Mouse (Mus musculus) mesoderm, embryonic 11.5 days (tissue): ENCODE measurements at regions not wholly inside any gene's neighbourhood (a gene's known extent, or its start where the extent isn't known, plus 50 kb on each side); places are given as distances from the start of the nearest gene placed in this dataset.

Experiments used
- DNase-seq: peaks from one replicate; pipeline ENCODE4 v3.0.0-alpha.2; 2012; ENCODE audit warnings: low read depth, low spot score

DNA sequence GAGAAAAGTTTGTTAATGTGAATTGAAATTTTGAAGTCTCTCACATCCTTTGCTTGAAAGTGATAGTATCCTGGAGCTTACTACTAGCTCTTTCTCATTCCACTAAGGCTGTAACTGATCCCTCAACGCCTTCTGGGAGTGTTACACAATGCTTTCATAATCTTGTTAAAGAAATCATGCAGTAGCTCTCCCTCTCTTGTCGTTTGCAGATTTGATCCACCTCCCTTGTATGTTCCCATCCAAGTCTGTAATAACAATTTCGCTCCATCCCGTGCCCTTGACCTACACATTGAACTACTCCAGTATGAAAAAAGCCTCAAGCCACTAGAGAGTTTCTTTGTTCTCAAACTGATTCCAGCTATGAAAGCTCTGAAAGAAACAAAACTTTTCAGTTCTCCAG, 63.9 kb upstream of the Fibin start:
- DNase-seq = no peak

DNA sequence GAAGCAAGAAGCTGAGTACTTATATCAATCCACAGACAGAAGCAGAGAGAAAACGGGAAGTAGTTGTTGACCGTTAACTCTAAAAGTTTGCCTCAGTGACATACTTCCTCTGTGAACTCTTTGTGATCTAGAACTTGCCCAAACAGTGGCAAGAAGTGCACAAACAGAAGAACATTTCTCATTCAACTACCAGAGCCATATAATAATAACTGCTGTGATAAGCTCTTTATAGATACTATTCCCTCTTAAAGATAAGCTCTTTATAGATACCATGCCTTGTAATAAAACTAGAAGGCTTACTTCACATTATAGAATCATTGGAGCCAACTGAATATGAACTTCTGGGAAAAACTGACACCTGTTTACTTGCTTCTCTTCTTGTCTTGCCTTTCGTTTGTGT, 89.7 kb upstream of the Fibin start:
- DNase-seq = no peak

DNA sequence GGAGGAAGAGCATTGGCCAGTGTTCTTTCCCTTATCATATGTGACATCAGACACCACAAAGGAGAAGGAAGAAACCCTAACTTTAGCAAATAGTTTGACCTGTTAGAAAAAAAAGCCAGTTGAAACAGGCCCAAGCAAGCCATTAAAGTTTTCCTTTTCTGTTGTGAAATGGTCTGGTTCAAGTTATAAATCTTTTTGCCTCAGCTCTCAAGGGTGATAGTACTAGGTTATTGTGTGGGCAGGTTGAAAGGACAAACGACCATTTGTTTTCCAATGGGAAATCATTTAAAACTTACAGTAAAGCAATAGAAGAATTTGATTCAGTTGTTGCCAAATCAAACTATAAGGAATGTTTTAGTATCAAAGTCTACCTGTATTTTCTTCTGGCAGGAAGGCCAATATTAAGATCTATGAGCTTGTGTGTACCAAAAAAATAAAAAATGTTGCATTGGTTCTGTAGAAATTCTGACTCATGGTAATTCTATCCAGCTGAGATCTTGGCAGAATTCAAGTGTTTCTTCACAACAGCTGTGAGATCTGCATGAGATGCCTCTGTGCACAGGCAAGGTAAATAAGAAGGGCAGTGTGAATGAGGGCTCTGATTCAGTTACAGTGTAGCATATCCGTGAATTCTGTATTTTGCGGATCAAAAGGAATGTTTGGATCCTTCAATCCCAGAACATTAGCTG, 109.5 kb upstream of the Fibin start:
- no peak for DNase-seq

DNA sequence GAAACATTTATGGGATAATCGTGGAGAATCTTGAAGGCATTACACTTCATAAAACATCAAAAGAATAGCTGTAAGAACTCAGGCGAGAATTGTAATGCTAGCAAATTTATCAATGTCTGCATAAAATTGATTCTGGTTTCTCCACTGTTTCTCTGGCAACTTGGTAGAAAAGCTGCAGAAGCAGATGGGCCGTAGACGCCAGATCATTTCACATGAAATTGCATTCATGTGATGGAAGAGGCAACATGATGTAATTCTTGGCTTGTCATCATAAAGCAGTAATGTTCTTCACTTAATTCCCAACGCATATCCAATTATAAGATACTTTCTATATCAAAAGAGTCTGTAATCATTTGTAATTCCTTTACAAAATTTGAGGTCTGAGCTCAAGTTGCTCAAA, 113.6 kb upstream of the Fibin start:
- no peak for DNase-seq

DNA sequence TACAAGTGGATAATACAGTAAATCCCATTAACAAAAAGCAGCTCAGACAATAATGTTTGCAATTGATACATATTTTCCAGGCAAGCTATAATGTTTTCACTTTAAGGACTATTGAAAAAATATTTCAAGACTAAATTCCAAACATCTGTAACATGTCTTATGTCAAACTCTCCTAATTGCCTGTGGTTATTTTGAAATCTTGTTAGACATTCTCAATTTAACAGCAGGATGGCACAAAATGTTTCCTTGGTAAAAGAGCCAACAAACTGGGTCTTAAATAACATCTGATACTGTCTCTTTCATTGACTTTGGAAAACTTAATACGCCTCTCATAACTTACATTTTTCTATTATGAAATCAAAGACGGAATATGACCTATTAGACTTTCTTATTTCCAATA, 115.8 kb upstream of the Slc5a12 start:
- DNase-seq = no peak

DNA sequence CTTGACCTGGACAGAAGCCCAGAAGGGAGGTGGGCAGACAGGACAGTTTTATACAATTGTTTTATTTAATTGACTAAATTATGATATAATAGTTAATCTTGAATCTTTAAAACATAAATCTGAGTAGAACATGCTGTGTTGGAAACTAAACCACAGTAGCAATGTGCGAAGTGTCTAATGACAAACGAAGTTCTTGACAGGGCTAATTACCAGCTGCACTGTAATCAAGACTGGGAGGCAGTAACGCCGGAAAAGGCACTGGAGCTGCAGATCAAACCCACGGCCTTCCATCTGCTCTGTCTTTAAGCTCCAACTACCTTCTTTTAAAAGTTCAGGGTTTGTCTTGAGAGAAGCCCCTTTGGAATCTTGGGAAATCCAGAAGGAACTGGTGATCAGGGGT, 110.9 kb upstream of the Slc5a12 start:
- DNase-seq = no peak

DNA sequence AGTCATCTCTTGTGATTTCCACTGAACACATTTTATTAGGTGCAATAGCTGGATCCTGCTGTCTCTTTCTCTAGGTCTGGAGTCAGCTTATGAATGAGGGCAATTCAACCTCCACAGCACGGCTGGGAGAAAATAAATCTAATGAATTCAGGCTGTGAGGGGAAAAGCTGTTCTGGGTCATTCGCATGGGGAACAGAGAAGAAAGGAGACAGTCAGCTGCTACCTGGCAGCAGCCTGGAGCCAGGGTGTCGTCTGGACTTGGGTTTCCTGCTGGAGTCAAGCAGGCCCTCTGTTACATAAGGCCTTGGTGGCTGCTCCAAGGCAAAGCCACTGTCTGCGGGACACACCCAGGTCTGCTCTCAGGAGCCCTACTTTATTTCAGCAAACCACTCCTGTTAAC, 110.4 kb upstream of the Slc5a12 start:
- DNase-seq = peak; percentile 63

DNA sequence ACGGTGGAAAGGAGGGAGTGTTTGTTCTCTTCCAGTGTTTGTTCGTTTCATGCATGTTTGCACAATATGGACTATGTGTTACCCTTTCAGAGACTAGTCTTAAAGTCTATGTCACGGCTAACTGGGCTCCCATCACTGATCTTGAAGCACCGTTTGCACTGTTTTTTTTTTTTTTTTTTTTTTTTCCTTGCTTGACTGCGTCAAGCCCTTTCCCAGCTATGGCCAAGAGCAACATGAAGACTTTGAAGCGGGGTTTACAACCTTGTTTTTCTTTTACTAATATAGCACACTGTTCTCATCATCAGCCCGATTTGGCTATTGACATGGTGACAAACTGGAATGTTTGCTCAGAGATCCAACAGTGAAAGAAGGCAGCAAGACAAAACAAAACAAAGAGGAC, 109.1 kb upstream of the Slc5a12 start:
- DNase-seq = no peak

DNA sequence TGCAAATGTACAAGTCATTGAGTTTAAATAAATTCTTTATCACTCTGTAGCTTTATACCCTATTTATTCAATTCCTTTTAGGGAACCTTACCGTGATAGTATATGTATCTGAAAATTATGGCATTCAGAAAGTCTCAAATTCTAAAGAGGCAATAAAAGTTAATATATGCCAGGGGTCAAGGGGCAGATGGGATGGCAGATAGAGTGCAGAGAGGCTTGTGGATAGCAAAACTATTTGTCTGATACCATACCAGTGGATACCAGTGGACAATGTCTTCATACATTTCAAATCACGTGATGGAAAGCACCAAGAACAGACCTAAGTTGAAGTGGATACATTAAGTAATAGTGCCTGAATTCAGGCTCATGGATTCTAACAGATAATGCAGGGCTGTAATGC, 95.3 kb upstream of the Slc5a12 start:
- DNase-seq = no peak

DNA sequence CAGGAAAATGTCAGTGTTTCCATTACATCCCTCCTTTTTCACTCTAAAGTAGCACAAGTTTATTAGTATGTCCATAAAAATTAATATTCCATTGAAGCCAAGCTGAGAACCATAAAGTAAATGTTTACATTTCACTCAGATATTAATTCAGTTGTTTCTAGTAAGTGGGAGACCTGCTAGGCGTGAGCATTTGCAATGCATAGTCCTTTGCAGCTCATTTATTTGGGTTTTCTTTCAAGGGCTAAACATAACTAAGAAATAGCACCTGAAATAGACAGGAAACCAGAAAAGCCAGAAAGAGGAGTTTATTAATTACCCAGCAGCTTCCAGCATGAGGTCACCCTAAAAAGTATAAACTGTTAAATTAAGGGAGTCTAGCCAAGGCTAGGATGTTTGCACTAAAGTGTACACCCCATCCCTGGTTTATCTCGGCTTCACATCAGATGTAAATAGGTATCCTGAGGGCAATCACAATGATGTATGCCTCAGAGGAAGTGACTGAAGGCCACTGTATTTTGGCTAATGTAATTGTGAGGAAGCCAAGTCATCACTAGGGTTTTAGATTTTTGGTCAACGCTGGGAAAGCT, 88.8 kb upstream of the Slc5a12 start:
- DNase-seq = no peak

DNA sequence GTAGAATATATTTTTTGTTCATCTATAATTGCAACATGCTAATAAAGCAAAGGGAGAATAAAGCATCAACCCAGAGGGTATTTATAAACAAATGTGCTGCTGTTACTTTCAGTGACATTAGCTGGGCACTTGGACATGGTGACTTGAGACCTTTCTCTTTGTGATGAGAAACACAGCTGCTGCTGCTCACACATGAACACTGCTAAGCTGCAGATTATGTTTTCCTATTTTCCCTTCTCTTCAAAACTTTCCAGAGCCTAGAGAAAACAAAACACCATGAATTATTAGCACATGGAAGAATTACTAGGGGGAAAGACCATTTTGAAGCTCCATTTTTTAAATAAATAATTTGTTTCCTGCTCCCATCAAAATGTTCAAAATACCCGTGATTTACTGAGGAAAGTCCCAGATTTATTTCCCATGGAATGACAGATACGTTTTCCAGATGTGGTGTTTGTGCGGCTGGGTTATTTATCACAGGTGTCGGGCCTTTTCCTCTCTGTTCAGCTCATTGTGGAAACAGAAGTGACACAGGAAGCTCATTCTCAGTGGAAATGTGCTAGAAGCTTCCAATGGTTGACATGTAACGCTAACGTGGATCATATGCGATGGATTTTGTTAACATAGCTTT, 73.8 kb upstream of the Slc5a12 start:
- peak; percentile 75 for DNase-seq

DNA sequence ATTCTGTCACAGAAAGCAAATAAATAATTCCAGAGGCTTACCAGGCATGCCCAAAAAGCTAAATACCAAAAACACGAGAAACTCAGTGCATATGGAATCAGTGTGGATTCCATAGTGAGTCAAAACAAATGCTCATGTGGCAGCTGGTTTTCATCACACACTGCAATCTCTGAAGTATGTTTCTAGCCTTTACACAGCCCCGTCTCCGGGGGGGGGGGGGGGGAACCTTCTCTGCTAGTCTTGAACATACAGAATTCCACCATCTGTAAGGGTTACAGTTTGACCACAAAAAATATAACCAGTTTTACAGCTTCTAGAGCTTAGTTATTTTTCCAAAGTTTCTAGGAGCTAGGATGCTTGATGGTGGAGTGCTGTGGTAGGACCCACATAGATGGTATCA, 68.9 kb upstream of the Slc5a12 start:
- peak; percentile 35 for DNase-seq

DNA sequence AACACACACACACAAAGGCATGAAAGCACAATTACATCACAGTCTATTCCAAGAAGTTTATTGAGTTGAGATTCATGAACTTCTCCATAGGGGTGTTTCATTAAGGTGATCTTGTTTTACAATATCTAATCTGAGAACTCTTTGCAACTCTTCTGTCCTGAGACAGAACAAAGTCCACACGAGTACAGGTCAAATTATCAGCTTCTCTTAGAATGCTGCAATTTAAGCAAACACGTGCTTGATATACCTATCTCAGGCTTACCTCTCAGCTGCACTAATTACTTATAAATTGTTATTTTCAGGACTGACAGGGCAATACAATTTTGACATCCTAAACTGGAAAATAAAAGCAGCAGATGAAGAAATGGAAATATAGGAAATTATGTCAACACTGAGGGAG, 57.0 kb upstream of the Slc5a12 start:
- DNase-seq = no peak

DNA sequence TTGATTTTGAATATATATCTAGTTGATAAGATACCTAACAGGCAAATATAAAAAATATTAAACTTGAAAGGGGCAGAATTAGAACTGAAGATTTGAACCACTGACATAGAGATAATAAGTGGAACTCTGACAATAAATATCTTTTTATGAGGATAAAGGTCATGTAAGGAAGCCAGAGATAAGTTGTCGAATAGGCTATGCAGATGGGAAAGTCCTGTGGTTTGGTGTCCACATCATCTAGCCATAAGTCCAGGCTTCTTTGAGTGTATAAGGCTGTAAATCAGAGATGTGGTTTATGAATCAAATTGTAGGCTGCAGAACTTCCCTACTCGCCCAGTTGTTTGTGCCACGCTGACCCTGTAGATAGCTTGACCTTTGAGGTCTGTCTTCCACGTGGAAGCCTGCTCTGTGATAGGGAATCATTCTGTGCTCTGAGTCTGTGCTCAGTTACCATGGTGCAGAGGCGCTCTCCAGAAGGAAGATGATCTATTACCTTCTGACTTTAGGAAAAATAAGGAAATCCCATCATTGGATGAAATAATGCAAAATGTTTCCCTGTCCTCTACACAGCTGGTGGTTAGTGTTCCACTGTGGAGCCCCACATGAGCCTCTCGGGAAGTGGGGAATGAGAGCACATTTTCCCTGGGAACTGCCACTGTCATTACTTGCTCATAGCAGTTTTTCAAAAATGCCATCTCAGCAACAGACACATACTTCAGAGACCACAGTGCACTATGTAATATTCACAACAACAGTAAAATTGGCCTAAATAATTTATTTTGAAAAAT, 56.3 kb upstream of the Slc5a12 start:
- DNase-seq = no peak

DNA sequence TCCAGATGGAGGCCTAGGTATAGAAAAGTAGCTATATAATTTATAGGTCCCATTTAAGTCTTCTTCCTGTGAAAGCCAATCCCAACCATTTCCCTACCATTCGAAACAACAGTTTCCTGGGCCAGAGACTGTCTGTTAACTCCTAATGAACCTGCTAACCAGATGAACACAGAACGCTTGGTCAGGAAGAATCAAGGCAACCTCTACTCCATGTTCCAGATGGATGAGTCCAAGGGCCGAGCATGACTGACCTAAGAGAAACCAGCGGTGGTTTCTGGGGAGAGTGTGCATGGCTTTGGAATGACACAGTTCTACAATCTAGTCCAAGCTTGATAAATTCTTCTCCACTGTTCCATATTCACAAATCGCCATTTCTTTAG, 55.8 kb upstream of the Slc5a12 start:
- no peak for DNase-seq
